Mouse (Mus musculus) limb, embryonic 11.5 days (tissue): ENCODE data around the gene Ccdc124. TPM values are rescaled to one million over a fixed set of nuclear protein-coding genes. Genes with fewer than 3 reads are reported as not detected.
"Not testable (repeated sequence)": the region's sequence is repeated elsewhere in the genome, so short reads cannot be mapped to it uniquely, and the experiment has no call there.

ENCODE experiments used
- ATAC-seq: fragments of 200-750 bp; cut with Nextera tagmentation; 2 replicates; pipeline ENCODE4 v1.8.0; 2017; ENCODE audit warnings: low read depth; ENCODE audit not compliant: insufficient number of reproducible peaks, low FRiP score, low TSS enrichment
- DNase-seq: peaks from one replicate; pipeline ENCODE4 v3.0.0-alpha.2; 2015; ENCODE audit warnings: low spot score
- H3K27ac ChIP-seq: fragments of 300-500 bp; sonication (generic); replicated peaks from 2 replicates; pipeline ENCODE4 v1.5.1; 2014; ENCODE audit warnings: low read depth, mild to moderate bottlenecking, low read length
- H3K27me3 ChIP-seq: fragments of 300-500 bp; sonication (generic); 2 replicates; pipeline ENCODE4 v1.6.1; 2014; ENCODE audit warnings: mild to moderate bottlenecking, low read length, mixed read lengths; ENCODE audit not compliant: control insufficient read depth, insufficient read depth
- H3K36me3 ChIP-seq: fragments of 300-500 bp; sonication (generic); 2 replicates; pipeline ENCODE4 v1.6.1; 2014; ENCODE audit warnings: mild to moderate bottlenecking, low read length, moderate library complexity, mixed read lengths; ENCODE audit not compliant: control insufficient read depth, insufficient read depth
- H3K4me1 ChIP-seq: fragments of 300-500 bp; sonication (generic); 2 replicates; pipeline ENCODE4 v1.6.1; 2014; ENCODE audit warnings: low read length, mixed read lengths; ENCODE audit not compliant: control insufficient read depth, insufficient read depth
- H3K4me2 ChIP-seq: fragments of 300-500 bp; sonication (generic); 2 replicates; pipeline ENCODE4 v1.6.1; 2014; ENCODE audit warnings: low read depth, mild to moderate bottlenecking, moderate library complexity; ENCODE audit not compliant: severe bottlenecking
- H3K4me3 ChIP-seq: fragments of 300-500 bp; sonication (generic); 2 replicates; pipeline ENCODE4 v1.5.1; 2014; ENCODE audit warnings: low read depth, low read length
- H3K9ac ChIP-seq: fragments of 300-500 bp; sonication (generic); 2 replicates; pipeline ENCODE4 v1.6.1; 2014; ENCODE audit warnings: mild to moderate bottlenecking, low read length
- H3K9me3 ChIP-seq: fragments of 300-500 bp; sonication (generic); 2 replicates; pipeline ENCODE4 v1.6.1; 2016; ENCODE audit warnings: low read length; ENCODE audit not compliant: control insufficient read depth
- WGBS: fragments of 180-500 bp; shearing (Covaris S2); extraction: QIAGEN DNeasy Blood & Tissue Kit; methylation state at CpG from one replicate; pipeline ENCODE4 v1.1.7; 2014; 5-methylcytosine and 5-hydroxymethylcytosine counted together
- microRNA-seq: library from miRNA; unstranded; fragments of <30 nt; microRNA quantifications from one replicate; pipeline ENCODE4, GENCODE M21; 2016
- polyA plus RNA-seq: library from polyadenylated mRNA; unstranded; fragments of >200 nt; fragmentation: Nextera tagmentation; extraction: Ambion mirVana; gene quantifications from 2 replicates; pipeline ENCODE4 v1.2.1, GENCODE M21; 2014

Gene Ccdc124
- polyA plus RNA-seq, 1 experiment from 2014 or later = 161 TPM

DNA sequence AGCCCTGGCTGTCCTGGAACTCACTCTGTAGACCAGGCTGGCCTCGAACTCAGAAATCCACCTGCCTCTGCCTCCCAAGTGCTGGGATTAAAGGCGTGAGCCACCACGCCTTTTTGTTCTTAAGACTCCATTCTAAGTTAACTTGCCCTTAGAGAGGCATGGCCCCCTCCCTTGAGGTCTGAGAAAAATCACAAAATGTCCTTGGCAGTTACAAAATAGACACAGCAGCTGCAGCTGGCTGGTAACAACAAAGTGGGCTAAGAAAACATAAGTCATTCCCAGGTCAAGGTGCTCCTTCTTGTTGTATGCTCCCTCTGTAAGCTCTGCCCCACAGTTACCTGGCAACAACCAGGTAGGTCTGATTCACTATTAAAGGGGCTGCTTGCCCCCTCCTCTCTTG lies 51.1 kb downstream of the Ccdc124 start:
- not testable (repeated sequence) for H3K9ac ChIP-seq, H3K4me3 ChIP-seq, H3K27me3 ChIP-seq

DNA sequence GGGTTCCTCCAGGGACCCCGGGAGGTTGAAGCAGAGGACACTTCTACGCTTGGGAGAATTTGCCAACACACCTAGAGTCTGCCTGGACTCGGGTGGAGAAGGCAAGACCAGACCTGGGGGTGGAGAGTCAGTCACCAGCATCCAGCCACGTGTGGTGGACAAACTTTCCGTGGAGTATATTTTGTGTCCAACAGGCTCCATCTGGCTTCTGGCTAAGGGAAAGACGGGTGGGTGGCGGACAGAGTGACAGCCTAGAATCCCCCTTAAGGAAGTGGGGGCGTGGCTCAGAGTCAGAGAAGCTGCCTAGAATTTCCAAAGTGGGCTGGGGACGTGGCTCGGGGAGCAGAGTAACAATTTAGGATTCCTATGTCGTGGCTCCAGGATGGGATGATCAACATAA lies 51.7 kb downstream of the Ccdc124 start:
- no peaks in the 10 kb centered on the region for H3K9me3 ChIP-seq
- H3K27ac ChIP-seq = no peak overlapping the region
- ATAC-seq (no peak), DNase-seq (no peak)
- 49% methylated on average over 11 of the region's 11 CpGs for WGBS
- H3K4me2 ChIP-seq = no peak overlapping the region
- no peak overlapping the region for H3K4me3 ChIP-seq
- 0 out of 2 replicates have a peak, but pooled peaks cover 3% of the 10 kb centered on the region for H3K27me3 ChIP-seq
- H3K36me3 ChIP-seq = no peaks in the 10 kb centered on the region
- no peaks in the 10 kb centered on the region for H3K4me1 ChIP-seq
- H3K9ac ChIP-seq = no peak overlapping the region

More for the DNA sequence above, 51.1 kb downstream of the Ccdc124 start:
- not testable (repeated sequence) for H3K9me3 ChIP-seq, ATAC-seq, H3K36me3 ChIP-seq, H3K27ac ChIP-seq, H3K4me1 ChIP-seq, DNase-seq, H3K4me2 ChIP-seq
- 91% methylated on average over 3 of the region's 3 CpGs for WGBS

DNA sequence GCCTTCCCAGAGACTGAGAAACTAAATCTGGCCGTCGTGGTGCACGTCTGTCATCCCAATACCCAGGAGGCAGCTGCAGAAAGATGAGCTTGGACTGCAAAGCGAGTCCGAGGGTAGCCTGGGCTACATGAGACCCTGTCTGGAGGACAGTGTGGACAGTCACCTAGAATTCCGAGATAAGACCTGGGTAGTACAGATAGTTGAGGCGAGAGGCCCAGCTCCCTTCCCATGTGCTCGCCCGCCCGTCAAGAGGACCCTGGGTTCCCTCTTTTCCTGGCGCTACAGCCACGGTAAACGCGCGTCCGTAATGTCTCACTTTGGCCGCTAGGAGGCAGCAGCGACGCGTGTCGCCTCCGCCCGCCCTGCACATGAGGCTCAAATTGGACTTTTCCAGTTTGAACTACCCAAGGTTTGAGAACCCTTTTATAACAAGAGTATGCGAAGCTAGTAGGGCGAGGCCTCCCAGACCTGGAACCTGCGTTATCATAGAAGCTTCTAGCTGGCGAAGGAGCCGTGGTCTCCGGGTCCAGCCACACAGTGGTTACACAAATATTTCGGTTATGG lies 52.3 kb downstream of the Ccdc124 start:
- Histone ChIP-seq H3K4me1 (no peaks in the 10 kb centered on the region), H3K4me2 (no peak overlapping the region), H3K9ac (no peak overlapping the region), H3K4me3 (no peak overlapping the region), H3K36me3 (no peaks in the 10 kb centered on the region), H3K27me3 (0 out of 2 replicates have a peak, but pooled peaks cover 8% of the 10 kb centered on the region), H3K9me3 (no peaks in the 10 kb centered on the region), H3K27ac (no peak overlapping the region)
- ATAC-seq = no peak
- WGBS = 17% methylated on average over 30 of the region's 30 CpGs
- DNase-seq = peak; percentile 86

DNA sequence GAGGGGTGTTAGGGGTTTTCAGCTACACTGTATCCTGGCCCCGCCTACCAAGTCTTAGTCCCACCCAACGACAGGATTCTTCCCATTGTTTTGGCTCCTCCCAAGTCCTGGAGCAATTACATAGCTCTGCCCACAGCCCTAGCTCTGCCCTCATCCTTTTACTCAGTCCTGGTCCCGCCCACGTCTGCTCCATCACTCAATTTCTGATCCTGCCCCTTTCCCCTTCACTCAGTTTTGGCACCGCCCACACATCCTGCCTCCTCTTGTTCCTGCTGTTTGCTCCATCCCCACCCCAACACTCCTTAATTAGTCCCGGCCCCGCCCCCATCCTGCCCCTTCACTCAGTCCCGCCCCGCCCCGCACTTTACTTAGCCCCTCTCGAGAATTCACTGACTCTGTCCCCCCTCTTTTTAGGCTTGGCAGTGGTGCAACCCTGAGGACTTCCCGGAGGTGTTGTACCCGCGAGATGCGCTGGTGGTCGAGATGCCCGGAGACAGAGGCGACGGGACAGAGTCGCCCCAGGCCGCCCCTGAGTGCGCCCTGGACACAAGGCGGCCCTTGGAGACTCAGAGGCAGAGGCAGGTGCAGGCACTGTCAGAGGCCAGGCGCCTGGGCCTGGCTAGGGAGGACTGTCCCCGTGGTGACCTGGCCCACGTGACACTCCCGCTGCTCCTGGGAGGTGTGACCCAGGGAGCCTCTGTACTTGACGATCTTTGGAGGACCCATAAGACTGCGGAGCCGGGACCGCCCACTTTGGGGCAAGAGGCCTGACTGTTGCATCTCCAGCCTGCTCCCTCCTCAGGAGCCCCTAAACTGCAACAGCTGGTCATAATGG lies 53.4 kb downstream of the Ccdc124 start:
- Histone ChIP-seq H3K27ac (no peak overlapping the region), H3K9me3 (no peaks in the 10 kb centered on the region), H3K27me3 (0 out of 2 replicates have a peak, but pooled peaks cover 11% of the 10 kb centered on the region), H3K9ac (no peak overlapping the region), H3K4me2 (peak overlapping the region; percentile 27; the same call in 1 of the 2 replicates), H3K4me1 (no peaks in the 10 kb centered on the region), H3K36me3 (no peaks in the 10 kb centered on the region), H3K4me3 (no peak overlapping the region)
- DNase-seq = peak; percentile 78
- ATAC-seq = peak; percentile 76
- 3% methylated on average over 31 of the region's 31 CpGs for WGBS

Small RNAs within 50 kb of the gene (microRNA-seq; reads per million reads assigned to microRNA genes)
- gene Mir7067 = 1.5 reads per million

Other genes starting within 250 kb of the Ccdc124 start
- gene Gdf15, start 241.5 kb downstream of the Ccdc124 start, polyA plus RNA-seq = 0.15 TPM in 1 of 2 replicates, not detected in the other
- 48.9 and 59.4 TPM in 2 replicates for gene Pgpep1, start 213.5 kb downstream of the Ccdc124 start, polyA plus RNA-seq
- gene Lsm4, start 200.7 kb downstream of the Ccdc124 start, polyA plus RNA-seq = 356 and 388 TPM in 2 replicates
- gene Jund, start 175.0 kb downstream of the Ccdc124 start, polyA plus RNA-seq = 104 and 109 TPM in 2 replicates
- not detected in 2 replicates for gene Iqcn, start 170.5 kb downstream of the Ccdc124 start, polyA plus RNA-seq
- not detected in 2 replicates for gene Gm3336, start 155.4 kb downstream of the Ccdc124 start, polyA plus RNA-seq
- 0.08 and 0.13 TPM in 2 replicates for gene Pde4c, start 150.2 kb downstream of the Ccdc124 start, polyA plus RNA-seq
- 11.6 and 12.3 TPM in 2 replicates for gene Rab3a, start 119.3 kb downstream of the Ccdc124 start, polyA plus RNA-seq
- 23.1 and 23.6 TPM in 2 replicates for gene Mpv17l2, start 113.0 kb downstream of the Ccdc124 start, polyA plus RNA-seq
- 46.9 and 48.3 TPM in 2 replicates for gene Pik3r2, start 97.2 kb downstream of the Ccdc124 start, polyA plus RNA-seq
- gene Mast3, start 68.9 kb downstream of the Ccdc124 start, polyA plus RNA-seq = 11.7 and 14.6 TPM in 2 replicates
- not detected in 2 replicates for gene Il12rb1, start 65.5 kb downstream of the Ccdc124 start, polyA plus RNA-seq
- 4.9 and 5.1 TPM in 2 replicates for gene Arrdc2, start 34.2 kb downstream of the Ccdc124 start, polyA plus RNA-seq
- 3.8 and 3.9 TPM in 2 replicates for gene Kcnn1, start 10.7 kb downstream of the Ccdc124 start, polyA plus RNA-seq
- gene Slc5a5, start 18.8 kb upstream of the Ccdc124 start, polyA plus RNA-seq = 0.09 and 0.34 TPM in 2 replicates
- 3,769 and 3,846 TPM in 2 replicates for gene Rpl18a, start 23.5 kb upstream of the Ccdc124 start, polyA plus RNA-seq
- 42.3 and 44.8 TPM in 2 replicates for gene Map1s, start 32.0 kb upstream of the Ccdc124 start, polyA plus RNA-seq